16 mouse cellular contexts compared by ENCODE assay signal in the genomic region with DNA sequence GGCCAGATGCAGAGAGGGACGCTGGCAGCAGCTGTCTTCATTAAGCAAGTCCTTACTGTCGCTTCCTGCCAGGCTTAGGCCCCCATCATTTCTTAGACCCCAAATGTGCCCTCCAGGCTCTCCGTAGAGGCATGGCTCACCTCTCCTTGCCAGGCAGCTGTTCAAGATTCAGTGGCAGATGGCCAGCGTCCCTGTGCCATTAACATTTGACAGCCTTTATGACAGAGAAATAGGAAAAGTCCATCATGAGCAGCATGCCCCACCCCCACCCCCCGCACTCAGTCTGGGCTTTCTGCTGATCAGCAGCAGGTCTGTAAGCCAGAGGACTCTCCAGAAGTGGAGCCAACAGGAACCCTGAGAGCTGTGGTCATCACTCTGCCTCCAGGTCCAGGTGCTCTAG.
DNase-seq lines count a peak whose midpoint lies in the region; ATAC-seq and TF ChIP-seq lines count a peak whose summit lies in the region.
"Had no signal": no experiment of that assay in that cellular context is flagged by ENCODE, and none has a peak within 500 bp of the region (broad histone marks: within the 10 kb centered on the region; RNA-seq: fewer than 3 reads in every experiment).

No protein-coding gene starts in this region.

- TF ChIP-seq CTCF in brain, embryonic 14.5 days (IDR thresholded peaks at IDR 0.05; ENCODE audit: borderline replicate concordance, extremely low read depth, insufficient read depth, insufficient read length): no peak
- no peak for TF ChIP-seq CTCF in midbrain, postnatal 0 days (IDR thresholded peaks at IDR 0.05)

- ATAC-seq in hindbrain, embryonic 13.5 days (ENCODE audit: low FRiP score): peak; percentile 68
- ATAC-seq in midbrain, postnatal 0 days (ENCODE audit: low FRiP score): no peak
- ATAC-seq in megakaryocyte, adult 5-6 weeks (ENCODE audit: poor library complexity, severe bottlenecking): no peak
- ATAC-seq in erythroid progenitor cell, adult 5-6 weeks (replicated peaks; ENCODE audit: low FRiP score, poor library complexity, severe bottlenecking): no peak
- no peak for ATAC-seq in erythroblast, adult 5-6 weeks (replicated peaks; ENCODE audit: low FRiP score, poor library complexity, severe bottlenecking)
- ATAC-seq: intestine, embryonic 16.5 days had no signal

- no peak overlapping the region for H3K4me2 ChIP-seq in hindbrain, embryonic 13.5 days
- no peak overlapping the region for H3K4me2 ChIP-seq in midbrain, postnatal 0 days (ENCODE audit: low read depth, low read length, poor library complexity, severe bottlenecking)
- H3K4me2 ChIP-seq: embryonic facial prominence, embryonic 13.5 days had no signal

- H3K4me3 ChIP-seq in hindbrain, embryonic 13.5 days: no peak overlapping the region
- no peak overlapping the region for H3K4me3 ChIP-seq in midbrain, postnatal 0 days (ENCODE audit: low read depth, low read length)
- H3K4me3 ChIP-seq: embryonic facial prominence, embryonic 13.5 days; left cerebral cortex, adult 2 months had no signal

- no peak for TF ChIP-seq POLR2A in brain, embryonic 14.5 days (IDR thresholded peaks at IDR 0.05; ENCODE audit: borderline replicate concordance, extremely low read depth, insufficient read depth, insufficient read length, poor library complexity, severe bottlenecking)

- peak overlapping the region; percentile 79 for H3K27ac ChIP-seq in hindbrain, embryonic 13.5 days
- H3K27ac ChIP-seq in midbrain, postnatal 0 days (ENCODE audit: low read depth, low read length): no peak overlapping the region
- H3K27ac ChIP-seq: embryonic facial prominence, embryonic 13.5 days had no signal

- peaks cover 32% of the 10 kb centered on the region for H3K4me1 ChIP-seq in hindbrain, embryonic 13.5 days (replicated peaks)
- peaks cover 9% of the 10 kb centered on the region for H3K4me1 ChIP-seq in midbrain, postnatal 0 days (ENCODE audit: insufficient read depth, low read length)

- H3K9ac ChIP-seq in hindbrain, embryonic 13.5 days: no peak overlapping the region
- no peak overlapping the region for H3K9ac ChIP-seq in midbrain, postnatal 0 days (replicated peaks; ENCODE audit: low read length, poor library complexity, severe bottlenecking)
- H3K9ac ChIP-seq: embryonic facial prominence, embryonic 13.5 days had no signal

- no peaks in the 10 kb centered on the region for H3K9me3 ChIP-seq in hindbrain, embryonic 13.5 days
- no peaks in the 10 kb centered on the region for H3K9me3 ChIP-seq in midbrain, postnatal 0 days (ENCODE audit: low read length)
- H3K9me3 ChIP-seq: embryonic facial prominence, embryonic 13.5 days had no signal

- H3K36me3 ChIP-seq in hindbrain, embryonic 13.5 days: no peaks in the 10 kb centered on the region
- no peaks in the 10 kb centered on the region for H3K36me3 ChIP-seq in midbrain, postnatal 0 days (ENCODE audit: insufficient read depth, low read length)
- H3K36me3 ChIP-seq: embryonic facial prominence, embryonic 13.5 days had no signal

- peak; percentile 53 to 67 for DNase-seq in cerebellum, postnatal 14 days
- DNase-seq in cerebellum, adult 11-12 months: no peak
- peak; percentile 73 for DNase-seq in brain, embryonic 14.5 days (ENCODE audit: low read depth)
- DNase-seq in midbrain, postnatal 0 days (ENCODE audit: low spot score): peak; percentile 69
- DNase-seq: adrenal gland, postnatal 14 days; cerebellum, adult 11 months; heart, adult 18-20 months; kidney, postnatal 25 days; liver had no signal

- H3K27me3 ChIP-seq in hindbrain, embryonic 13.5 days: no peaks in the 10 kb centered on the region
- H3K27me3 ChIP-seq in midbrain, postnatal 0 days (ENCODE audit: insufficient read depth, low read length): no peaks in the 10 kb centered on the region
- H3K27me3 ChIP-seq: embryonic facial prominence, embryonic 13.5 days had no signal

- WGBS in hindbrain, embryonic 13.5 days: 27% methylated on average over 5 of the region's 5 CpGs
- WGBS in midbrain, postnatal 0 days: 49% methylated on average over 5 of the region's 5 CpGs
